Mouse (Mus musculus) CH12.LX (cell line): Measurements from ENCODE around the gene Krtap4-13. TPM values are rescaled to one million over a fixed set of nuclear protein-coding genes. Genes with fewer than 3 reads are reported as not detected.
"Not testable (repeated sequence)": the region's sequence is repeated elsewhere in the genome, so short reads cannot be mapped to it uniquely, and the experiment has no call there.

ENCODE experiments used
- DNase-seq: peaks from one replicate; pipeline ENCODE4 v3.0.0-alpha.2; 2013; ENCODE audit errors: extremely low read depth
- H3K27ac ChIP-seq: 2 replicates; pipeline ENCODE4 v1.5.1; 2012; ENCODE audit warnings: low read depth, mild to moderate bottlenecking, control low read depth, moderate library complexity; ENCODE audit not compliant: insufficient read depth
- H3K27me3 ChIP-seq: replicated peaks from 2 replicates; pipeline ENCODE3; 2012; ENCODE audit warnings: inconsistent platforms
- H3K36me3 ChIP-seq, 2 experiments: replicated peaks in 1 of 2; 2 replicates each; pipeline versions ENCODE3 to v1.6.1; 2012; ENCODE audit warnings: inconsistent platforms in 1 of 2, low read length in 1 of 2, mild to moderate bottlenecking in 1 of 2, mixed read lengths in 1 of 2, moderate library complexity in 1 of 2; ENCODE audit not compliant: control insufficient read depth in 1 of 2, insufficient read depth in 1 of 2
- H3K4me1 ChIP-seq, 2 experiments: 2 replicates each; pipeline ENCODE4 v1.6.1; 2012; ENCODE audit warnings: inconsistent platforms in 1 of 2, moderate library complexity in 1 of 2; ENCODE audit not compliant: insufficient read depth in 2 of 2, control insufficient read depth in 1 of 2
- H3K4me2 ChIP-seq: 2 replicates; pipeline ENCODE4 v1.6.1; 2012; ENCODE audit warnings: low read depth, mild to moderate bottlenecking, control low read depth; ENCODE audit not compliant: poor library complexity, insufficient read depth, severe bottlenecking
- H3K4me3 ChIP-seq, 3 experiments: fragments of 150-350 bp in 1 of 3; sonication (generic) in 1 of 3; replicated peaks in 1 of 3; 2 replicates each; pipeline versions ENCODE3 to v1.5.1; 2011 to 2012; ENCODE audit warnings: low read depth in 2 of 3, low read length in 2 of 3, mild to moderate bottlenecking in 2 of 3, moderate library complexity in 2 of 3, control low read depth in 1 of 3, improper control_type of control experiment in 1 of 3, inconsistent platforms in 1 of 3, mixed read lengths in 1 of 3; ENCODE audit not compliant: poor library complexity in 1 of 3
- H3K79me2 ChIP-seq: replicated peaks from 2 replicates; pipeline ENCODE4 v1.6.1; 2012; ENCODE audit warnings: mild to moderate bottlenecking, moderate library complexity; ENCODE audit not compliant: control insufficient read depth, poor library complexity, insufficient read depth, severe bottlenecking; ENCODE audit errors: extremely low read depth
- H3K9ac ChIP-seq: 2 replicates; pipeline ENCODE4 v1.6.1; 2012; ENCODE audit warnings: low read depth, mild to moderate bottlenecking, control low read depth, moderate library complexity; ENCODE audit not compliant: insufficient read depth
- H3K9me3 ChIP-seq: replicated peaks from 2 replicates; pipeline ENCODE3; 2012; ENCODE audit warnings: low read length, inconsistent platforms, mixed read lengths
- ELF1 ChIP-seq: IDR thresholded peaks from 2 replicates; pipeline ENCODE4 v1.6.1; 2014; ENCODE audit warnings: low read depth, mild to moderate bottlenecking, inconsistent platforms, low read length, improper control_type of control experiment
- EP300 ChIP-seq: IDR thresholded peaks from 2 replicates; pipeline ENCODE4 v1.6.1; 2011; ENCODE audit warnings: low read length, improper control_type of control experiment
- ETS1 ChIP-seq: conservative IDR thresholded peaks from 2 replicates; pipeline ENCODE4 v1.6.1; 2012; ENCODE audit warnings: low read depth, mild to moderate bottlenecking, inconsistent platforms, low read length, improper control_type of control experiment, moderate library complexity
- GABPA ChIP-seq: IDR thresholded peaks from 2 replicates; pipeline ENCODE4 v1.6.1; 2012; ENCODE audit warnings: low read depth, low read length, improper control_type of control experiment, inconsistent platforms; ENCODE audit not compliant: insufficient replicate concordance
- HCFC1 ChIP-seq: IDR thresholded peaks from 2 replicates; pipeline ENCODE4 v1.6.1; 2012; ENCODE audit warnings: low read depth, mild to moderate bottlenecking, inconsistent platforms, low read length, improper control_type of control experiment
- MAFK ChIP-seq: IDR thresholded peaks from 2 replicates; pipeline ENCODE4 v1.6.1; 2011; ENCODE audit warnings: low read length, improper control_type of control experiment; ENCODE audit not compliant: insufficient replicate concordance
- MAX ChIP-seq: IDR thresholded peaks from 2 replicates; pipeline ENCODE4 v1.6.1; 2011; ENCODE audit warnings: low read length, improper control_type of control experiment
- MAZ ChIP-seq: IDR thresholded peaks from 2 replicates; pipeline ENCODE4 v1.6.1; 2012; ENCODE audit warnings: low read depth, mild to moderate bottlenecking, inconsistent platforms, low read length, improper control_type of control experiment, moderate library complexity
- MXI1 ChIP-seq: IDR thresholded peaks from 2 replicates; pipeline ENCODE4 v1.6.1; 2011; ENCODE audit warnings: mild to moderate bottlenecking, low read depth, low read length, improper control_type of control experiment
- MYC ChIP-seq: IDR thresholded peaks from 2 replicates; pipeline ENCODE4 v1.6.1; 2011; ENCODE audit warnings: low read depth, mild to moderate bottlenecking, improper control_type of control experiment, low read length
- POLR2A ChIP-seq: IDR thresholded peaks from 2 replicates; pipeline ENCODE4 v1.6.1; 2011; ENCODE audit warnings: low read depth, mild to moderate bottlenecking, improper control_type of control experiment, low read length
- POLR2AphosphoS2 ChIP-seq: IDR thresholded peaks from 2 replicates; pipeline ENCODE4 v1.6.1; 2011; ENCODE audit warnings: low read depth, low read length, improper control_type of control experiment
- SMC3 ChIP-seq: IDR thresholded peaks from 2 replicates; pipeline ENCODE4 v1.6.1; 2011; ENCODE audit warnings: low read depth, low read length, improper control_type of control experiment
- TBP ChIP-seq: conservative IDR thresholded peaks from 2 replicates; pipeline ENCODE4 v1.6.1; 2011; ENCODE audit warnings: low read depth, low read length, improper control_type of control experiment
- TCF12 ChIP-seq: IDR thresholded peaks from 2 replicates; pipeline ENCODE4 v1.6.1; 2014; ENCODE audit warnings: low read depth, mild to moderate bottlenecking, inconsistent platforms, low read length, improper control_type of control experiment
- ZC3H11A ChIP-seq: IDR thresholded peaks from 2 replicates; pipeline ENCODE4 v1.6.1; 2012; ENCODE audit warnings: low read depth, mild to moderate bottlenecking, inconsistent platforms, low read length, improper control_type of control experiment
- ZMIZ1 ChIP-seq: IDR thresholded peaks from 2 replicates; pipeline ENCODE4 v1.6.1; 2012; ENCODE audit warnings: low read depth, mild to moderate bottlenecking, inconsistent platforms, low read length, improper control_type of control experiment
- ZNF384 ChIP-seq: IDR thresholded peaks from 2 replicates; pipeline ENCODE4 v1.6.1; 2012; ENCODE audit warnings: low read depth, low read length, improper control_type of control experiment, inconsistent platforms
- dilution Hi-C: fragments of 300-500 bp; cut with MboI; formaldehyde crosslinking; loops from 2 replicates; pipeline ENCODE4 v1.14.3; 2020; ENCODE audit warnings: low sequenced_read_pairs; ENCODE audit not compliant: extremely low pct_unique_long_range_greater_than_20kb, extremely low pct_ligation_motif_present
- in situ Hi-C: fragments of 300-500 bp; cut with MboI; formaldehyde crosslinking; loops from 3 replicates; pipeline ENCODE4 v1.14.3; 2019; ENCODE audit warnings: low sequenced_read_pairs, low pct_ligation_motif_present, low pct_unique_long_range_greater_than_20kb, mixed read lengths
- polyA plus RNA-seq: library from polyadenylated mRNA; unstranded; fragments of >175 nt; gene quantifications from 2 replicates; pipeline ENCODE4 v1.2.1, GENCODE M21; 2012; ENCODE audit warnings: low read depth; ENCODE audit not compliant: insufficient read length
- total RNA-seq, 2 experiments: library from RNA; depleted of rRNA; stranded (reverse); fragments of 300-350 nt in 1 of 2; fragments of >200 nt in 1 of 2; gene quantifications; 2 replicates each; pipeline ENCODE4 v1.2.3; 2012 to 2014

Krtap4-13 gene
- total and polyA plus RNA-seq, 3 experiments, result not detected

- Histone ChIP-seq H3K79me2 (no peaks in the 10 kb centered on the region), H3K4me3 (no peak within 1 kb of the TSS), H3K27me3 (peaks cover 57% of the 10 kb centered on the region), H3K9ac (no peak within 1 kb of the TSS), H3K36me3 (no peaks in the 10 kb centered on the region), H3K27ac (no peak within 1 kb of the TSS), H3K9me3 (no peaks in the 10 kb centered on the region), H3K4me2 (no peak within 1 kb of the TSS), H3K4me1 (no peaks in the 10 kb centered on the region)
- dilution Hi-C loops (no loop called here), in situ Hi-C loops (no loop called here)
- no peak for TF ChIP-seq MYC
- TF ChIP-seq MAZ, result no peak
- TF ChIP-seq ZC3H11A, result no peak
- no peak for TF ChIP-seq GABPA
- TF ChIP-seq HCFC1, result no peak
- TF ChIP-seq ZNF384, result no peak
- TF ChIP-seq ETS1, result no peak
- no peak for TF ChIP-seq EP300
- no peak for TF ChIP-seq ELF1
- no peak for TF ChIP-seq MXI1
- TF ChIP-seq SMC3, result no peak
- no peak for TF ChIP-seq MAFK
- TF ChIP-seq POLR2A, result no peak
- no peak for TF ChIP-seq ZMIZ1
- TF ChIP-seq TBP, result no peak
- TF ChIP-seq MAX, result no peak
- TF ChIP-seq TCF12, result no peak
- no peak for TF ChIP-seq POLR2AphosphoS2
- no peak for DNase-seq
These were observed 16.3 kb downstream of the Krtap4-13 start, which contains the start of gene Gm11596 for GRCm38 (mm10) chr11:99793367-99793766. Gene Gm11596, minus strand, starts transcription at chr11:99793467.

GRCm38 (mm10) chr11:99784900-99785299, 24.8 kb downstream of the Krtap4-13 start, which contains the start of gene Krtap4-9:
Gene Krtap4-9, plus strand, starts transcription at chr11:99785200.
- H3K4me1 ChIP-seq, DNase-seq, in situ Hi-C loops, H3K9ac ChIP-seq, H3K36me3 ChIP-seq, H3K4me3 ChIP-seq, dilution Hi-C loops, H3K79me2 ChIP-seq, H3K4me2 ChIP-seq, H3K27ac ChIP-seq, H3K9me3 ChIP-seq: not testable (repeated sequence)
- H3K27me3 ChIP-seq, result peaks cover 63% of the 10 kb centered on the region
